Mouse (Mus musculus) hindbrain, embryonic 16.5 days (tissue): ENCODE measurements at regions not wholly inside any gene's neighbourhood (a gene's known extent, or its start where the extent isn't known, plus 50 kb on each side); places are given as distances from the start of the nearest gene placed in this dataset.

ENCODE experiments used
- ATAC-seq: fragments of 200-750 bp; cut with Nextera tagmentation; 2 replicates; pipeline ENCODE4 v1.8.0; 2017; ENCODE audit warnings: moderate TSS enrichment, moderate library complexity
- H3K27ac ChIP-seq: fragments of 300-500 bp; sonication (generic); 2 replicates; pipeline ENCODE4 v1.5.1; 2014; ENCODE audit warnings: low read depth, mild to moderate bottlenecking, control low read depth, low read length, moderate library complexity
- H3K27me3 ChIP-seq: fragments of 300-500 bp; sonication (generic); replicated peaks from 2 replicates; pipeline ENCODE4 v1.6.1; 2014; ENCODE audit warnings: low read length; ENCODE audit not compliant: control insufficient read depth, insufficient read depth
- H3K36me3 ChIP-seq: fragments of 300-500 bp; sonication (generic); 2 replicates; pipeline ENCODE4 v1.6.1; 2014; ENCODE audit warnings: mild to moderate bottlenecking, low read length, moderate library complexity, mixed read lengths; ENCODE audit not compliant: control insufficient read depth, insufficient read depth
- H3K4me1 ChIP-seq: fragments of 300-500 bp; sonication (generic); 2 replicates; pipeline ENCODE4 v1.6.1; 2014; ENCODE audit warnings: low read depth, low read length; ENCODE audit not compliant: control insufficient read depth, insufficient read depth
- H3K4me2 ChIP-seq: fragments of 300-500 bp; sonication (generic); 2 replicates; pipeline ENCODE4 v1.6.1; 2014; ENCODE audit warnings: mild to moderate bottlenecking, low read length, control low read depth, moderate library complexity
- H3K4me3 ChIP-seq: fragments of 300-500 bp; sonication (generic); 2 replicates; pipeline ENCODE4 v1.5.1; 2014; ENCODE audit warnings: mild to moderate bottlenecking, low read length, control low read depth, moderate library complexity
- H3K9ac ChIP-seq: fragments of 300-500 bp; sonication (generic); 2 replicates; pipeline ENCODE4 v1.6.1; 2014; ENCODE audit warnings: low read depth, mild to moderate bottlenecking, control low read depth, low read length, moderate library complexity
- H3K9me3 ChIP-seq: fragments of 300-500 bp; sonication (generic); 2 replicates; pipeline ENCODE4 v1.6.1; 2014; ENCODE audit warnings: mild to moderate bottlenecking, low read length, moderate library complexity; ENCODE audit not compliant: control insufficient read depth
- WGBS: fragments of 180-500 bp; shearing (Covaris S2); extraction: QIAGEN DNeasy Blood & Tissue Kit; methylation state at CpG from one replicate; pipeline ENCODE4 v1.1.7; 2014; 5-methylcytosine and 5-hydroxymethylcytosine counted together

DNA sequence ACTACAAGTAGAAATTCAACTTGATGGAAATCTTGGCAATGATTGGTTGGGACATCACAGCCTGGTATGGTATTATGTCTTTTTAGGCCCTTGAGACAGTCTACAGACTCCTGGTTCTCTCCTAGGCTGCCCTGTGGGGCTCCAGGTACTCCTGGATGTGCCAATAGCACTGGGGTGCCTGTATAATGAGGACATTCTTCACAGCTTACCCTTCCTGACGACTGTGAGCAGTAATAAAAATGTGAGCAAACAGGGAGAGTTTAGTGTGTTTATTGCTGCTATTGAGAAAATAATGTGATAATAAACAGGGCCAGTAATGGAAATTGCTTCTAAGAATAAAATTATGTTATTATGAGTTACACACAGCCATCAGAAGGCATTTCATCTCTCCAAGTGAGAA lies 150.2 kb downstream of the Fam84a start:
- Histone ChIP-seq H3K36me3 (no peaks in the 10 kb centered on the region), H3K4me2 (no peak overlapping the region), H3K4me1 (no peaks in the 10 kb centered on the region), H3K27me3 (no peaks in the 10 kb centered on the region), H3K4me3 (no peak overlapping the region), H3K9me3 (no peaks in the 10 kb centered on the region), H3K9ac (no peak overlapping the region), H3K27ac (no peak overlapping the region)
- no peak for ATAC-seq
- 47% methylated on average over 1 of the region's 1 CpGs for WGBS

DNA sequence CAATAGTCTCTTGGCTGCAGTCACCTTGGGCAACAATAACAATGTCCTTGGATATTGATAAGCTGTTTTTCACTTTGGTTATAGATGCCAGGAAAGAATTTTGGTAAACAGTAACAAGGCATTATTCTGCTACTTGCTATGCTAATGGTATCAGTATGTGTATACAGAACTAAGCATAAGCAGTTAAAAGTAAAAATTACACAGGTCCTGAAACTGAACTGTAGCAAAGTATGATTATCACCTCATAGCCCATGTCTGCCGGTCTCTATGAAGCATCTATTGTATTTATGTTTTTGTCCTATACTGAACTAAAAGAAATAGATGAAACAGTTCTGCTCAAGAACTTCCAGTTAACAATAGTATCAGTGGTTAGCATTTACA lies 167.5 kb downstream of the Fam84a start:
- no peak overlapping the region for H3K27ac ChIP-seq
- H3K4me2 ChIP-seq = no peak overlapping the region
- H3K9ac ChIP-seq = no peak overlapping the region
- no peak; the same call in 1 of the 2 replicates for ATAC-seq
- H3K9me3 ChIP-seq = no peaks in the 10 kb centered on the region
- WGBS = 29% methylated on average over 1 of the region's 1 CpGs
- H3K4me3 ChIP-seq = no peak overlapping the region
- H3K4me1 ChIP-seq = no peaks in the 10 kb centered on the region
- H3K27me3 ChIP-seq = no peaks in the 10 kb centered on the region
- H3K36me3 ChIP-seq = no peaks in the 10 kb centered on the region

DNA sequence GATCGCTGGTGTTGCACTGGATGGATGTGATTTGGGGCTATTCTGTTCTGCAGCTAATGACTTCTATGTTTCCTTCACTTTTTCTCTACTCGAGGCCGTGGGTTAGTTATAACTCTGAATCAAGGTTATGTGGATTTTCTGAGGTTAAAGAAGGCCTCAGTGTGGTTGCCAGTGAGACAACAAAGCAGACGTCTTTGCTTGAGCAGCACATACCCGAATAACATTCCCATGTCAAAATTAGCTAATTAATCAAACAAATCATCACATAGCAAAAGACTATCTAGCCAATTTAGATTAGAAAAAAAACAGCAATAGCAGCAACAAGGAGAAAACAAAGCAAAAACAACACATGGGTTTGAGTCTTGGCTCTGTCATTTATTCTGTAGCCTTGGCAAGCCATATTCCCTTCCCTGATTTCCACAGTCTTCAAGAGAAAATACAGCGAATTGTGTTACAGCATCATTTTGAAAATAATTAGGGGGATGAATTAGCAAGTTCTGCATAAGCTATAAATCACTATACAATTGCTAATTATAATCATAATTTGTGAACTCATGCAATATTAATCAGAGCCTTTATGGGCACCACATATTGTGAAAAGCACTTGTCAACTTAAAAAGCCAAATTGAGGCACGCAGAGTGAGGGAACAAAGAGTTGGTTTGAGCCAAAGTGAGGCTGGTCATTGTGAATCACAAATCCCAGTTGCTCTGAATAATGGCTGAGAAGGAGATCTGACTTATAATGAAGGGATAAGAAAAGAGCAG lies 168.0 kb downstream of the Fam84a start:
- ATAC-seq = peak; percentile 85

DNA sequence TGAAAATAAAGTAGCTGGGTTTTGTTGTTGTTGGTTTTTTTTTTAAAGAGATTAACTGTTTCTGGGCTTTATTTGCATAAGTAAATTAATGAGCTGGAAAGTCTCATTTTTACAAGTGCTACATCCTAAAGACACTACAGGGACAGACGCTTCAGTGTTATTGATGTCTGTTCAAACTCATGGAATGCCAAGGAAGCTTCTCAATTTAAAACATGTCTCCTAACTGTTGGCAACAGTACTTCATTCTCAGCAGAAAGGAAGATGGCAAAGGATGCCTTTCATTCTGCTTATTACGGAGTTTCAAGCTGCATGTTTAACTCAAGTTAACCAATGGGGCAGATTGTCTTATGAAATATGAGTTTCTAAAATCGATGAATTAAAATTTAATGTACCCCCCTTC lies 187.3 kb downstream of the Fam84a start:
- ATAC-seq = no peak
- H3K9ac ChIP-seq = no peak overlapping the region
- H3K4me2 ChIP-seq = no peak overlapping the region
- no peaks in the 10 kb centered on the region for H3K36me3 ChIP-seq
- no peaks in the 10 kb centered on the region for H3K27me3 ChIP-seq
- no peak overlapping the region for H3K4me3 ChIP-seq
- WGBS = 81% methylated on average over 3 of the region's 3 CpGs
- no peaks in the 10 kb centered on the region for H3K9me3 ChIP-seq
- no peaks in the 10 kb centered on the region for H3K4me1 ChIP-seq
- no peak overlapping the region for H3K27ac ChIP-seq

More for the DNA sequence above, 168.0 kb downstream of the Fam84a start:
- no peak overlapping the region for H3K4me2 ChIP-seq
- no peaks in the 10 kb centered on the region for H3K9me3 ChIP-seq
- H3K27ac ChIP-seq = 0 out of 2 replicates have a peak overlapping the region, but pooled peaks have one; percentile 9
- H3K36me3 ChIP-seq = no peaks in the 10 kb centered on the region
- no peaks in the 10 kb centered on the region for H3K4me1 ChIP-seq
- H3K27me3 ChIP-seq = no peaks in the 10 kb centered on the region
- 29% methylated on average over 7 of the region's 7 CpGs for WGBS
- no peak overlapping the region for H3K9ac ChIP-seq
- no peak overlapping the region for H3K4me3 ChIP-seq

DNA sequence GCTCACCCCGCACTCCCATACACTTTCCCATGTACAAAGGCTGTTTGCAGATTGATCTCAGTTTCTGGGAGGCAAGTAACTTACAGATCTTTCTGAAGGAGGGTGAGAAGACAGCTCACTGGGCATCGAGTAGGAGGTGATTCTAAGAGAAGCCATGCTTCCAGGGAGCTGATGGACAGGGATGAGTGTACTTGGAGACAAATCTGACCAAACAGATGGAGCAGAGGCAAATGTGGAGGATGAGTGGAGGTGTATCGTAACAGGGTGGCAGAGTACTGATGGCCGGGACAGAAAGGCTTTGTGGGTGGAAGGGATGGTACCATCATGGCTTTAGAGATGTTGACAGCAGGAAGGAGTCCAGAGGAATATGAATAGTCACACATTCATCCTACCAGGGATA lies 212.4 kb downstream of the Fam84a start:
- no peak for ATAC-seq
- H3K9me3 ChIP-seq = no peaks in the 10 kb centered on the region
- no peak overlapping the region for H3K27ac ChIP-seq
- no peak overlapping the region for H3K9ac ChIP-seq
- no peak overlapping the region for H3K4me2 ChIP-seq
- no peaks in the 10 kb centered on the region for H3K4me1 ChIP-seq
- no peaks in the 10 kb centered on the region for H3K27me3 ChIP-seq
- H3K36me3 ChIP-seq = no peaks in the 10 kb centered on the region
- 92% methylated on average over 4 of the region's 4 CpGs for WGBS
- H3K4me3 ChIP-seq = no peak overlapping the region

DNA sequence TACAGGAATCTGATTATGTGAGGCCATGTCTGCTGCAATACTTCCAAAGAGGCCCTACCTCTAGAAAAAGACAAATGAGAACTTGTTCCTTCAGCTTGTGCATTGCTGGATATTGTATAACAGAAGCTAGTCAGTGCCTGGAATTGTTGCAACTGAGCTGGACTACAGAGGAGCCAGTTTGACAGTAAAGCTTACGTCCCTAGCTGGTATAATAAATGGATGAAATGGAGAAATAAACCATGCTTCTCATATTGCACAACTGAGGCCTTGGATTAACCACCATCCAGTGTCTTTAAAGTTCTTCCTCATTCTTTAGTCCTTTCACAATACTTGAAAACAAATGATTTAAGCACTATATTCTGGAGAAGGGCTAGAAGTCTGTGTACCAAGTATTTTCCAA lies 230.8 kb downstream of the Fam84a start:
- no peaks in the 10 kb centered on the region for H3K9me3 ChIP-seq
- no peak overlapping the region for H3K27ac ChIP-seq
- H3K4me3 ChIP-seq = no peak overlapping the region
- no peak overlapping the region for H3K4me2 ChIP-seq
- no peaks in the 10 kb centered on the region for H3K27me3 ChIP-seq
- H3K9ac ChIP-seq = no peak overlapping the region
- no peaks in the 10 kb centered on the region for H3K36me3 ChIP-seq
- no peaks in the 10 kb centered on the region for H3K4me1 ChIP-seq
- ATAC-seq = no peak
- WGBS = 77% methylated on average over 1 of the region's 1 CpGs

DNA sequence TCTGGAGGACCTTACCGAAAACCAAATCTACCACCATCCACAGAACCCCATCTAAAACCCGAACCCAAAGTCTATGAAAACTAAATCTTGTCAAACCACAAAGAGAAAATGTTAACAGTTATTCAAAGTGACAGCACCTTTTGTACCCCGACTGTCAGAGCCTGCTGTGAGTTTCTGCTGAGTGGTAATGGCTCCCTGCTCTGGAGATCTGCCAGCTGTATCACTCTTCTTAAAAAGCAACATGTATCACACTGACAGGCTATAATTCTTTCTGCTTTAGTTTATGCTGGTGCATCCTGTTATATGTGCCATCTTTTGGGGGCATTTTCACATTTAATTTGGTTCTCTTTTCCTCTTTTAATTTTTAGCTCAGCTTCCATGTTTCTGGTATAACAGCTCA lies 268.5 kb downstream of the Fam84a start:
- ATAC-seq = no peak
- Histone ChIP-seq H3K4me1 (no peaks in the 10 kb centered on the region), H3K27me3 (no peaks in the 10 kb centered on the region), H3K36me3 (no peaks in the 10 kb centered on the region), H3K4me3 (no peak overlapping the region), H3K27ac (no peak overlapping the region), H3K4me2 (no peak overlapping the region), H3K9me3 (no peaks in the 10 kb centered on the region), H3K9ac (no peak overlapping the region)
- 40% methylated on average over 3 of the region's 3 CpGs for WGBS

DNA sequence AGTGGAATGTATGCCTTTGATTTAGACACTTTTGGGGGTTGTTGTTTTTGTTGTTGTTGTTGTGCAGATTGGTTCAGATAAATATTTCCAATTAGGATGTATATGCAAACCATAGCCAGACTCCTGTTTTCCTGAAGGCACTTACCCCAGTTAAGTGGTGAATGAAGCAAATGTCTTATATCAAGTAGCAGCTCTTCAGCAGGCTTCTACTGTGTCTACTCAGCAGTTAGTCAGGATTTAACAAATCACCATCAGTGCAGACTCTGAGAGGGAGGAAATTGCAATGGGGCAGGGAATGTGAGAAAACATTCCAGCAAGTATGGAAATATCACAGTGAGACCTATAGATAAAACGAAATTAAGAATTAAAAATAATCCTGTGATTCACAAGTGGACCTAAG lies 282.7 kb downstream of the Fam84a start:
- no peaks in the 10 kb centered on the region for H3K27me3 ChIP-seq
- WGBS = 62% methylated on average over 1 of the region's 1 CpGs
- no peak overlapping the region for H3K4me2 ChIP-seq
- H3K4me3 ChIP-seq = no peak overlapping the region
- H3K9me3 ChIP-seq = no peaks in the 10 kb centered on the region
- no peak for ATAC-seq
- no peak overlapping the region for H3K27ac ChIP-seq
- H3K36me3 ChIP-seq = no peaks in the 10 kb centered on the region
- H3K9ac ChIP-seq = no peak overlapping the region
- H3K4me1 ChIP-seq = no peaks in the 10 kb centered on the region

DNA sequence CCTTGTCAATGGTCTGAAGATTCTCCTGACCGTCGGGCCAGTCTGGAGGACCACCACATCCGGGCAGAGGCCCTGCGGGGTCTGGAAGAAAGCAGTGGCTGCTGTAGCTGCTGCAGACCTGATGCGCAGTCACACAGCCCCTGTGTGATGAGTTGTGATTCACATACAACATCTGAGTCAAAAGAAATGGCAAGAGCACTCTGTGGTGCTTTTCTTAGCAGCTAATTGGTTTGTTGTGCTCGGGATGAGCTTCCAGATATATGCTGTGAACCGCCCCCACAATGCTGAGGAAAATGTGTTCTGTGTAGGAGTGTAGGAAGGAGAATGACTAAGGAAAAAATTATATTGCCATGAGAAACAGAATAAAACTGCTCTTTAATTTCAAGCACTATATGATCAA lies 290.6 kb downstream of the Fam84a start:
- Histone ChIP-seq H3K4me1 (no peaks in the 10 kb centered on the region), H3K4me3 (no peak overlapping the region), H3K9me3 (no peaks in the 10 kb centered on the region), H3K36me3 (no peaks in the 10 kb centered on the region), H3K27me3 (no peaks in the 10 kb centered on the region), H3K9ac (no peak overlapping the region), H3K4me2 (no peak overlapping the region), H3K27ac (no peak overlapping the region)
- no peak for ATAC-seq
- 91% methylated on average over 7 of the region's 7 CpGs for WGBS
